Mouse (Mus musculus) neural tube, embryonic 12.5 days (tissue): ENCODE results near the gene Mfn2. TPM values are rescaled to one million over a fixed set of nuclear protein-coding genes. Genes with fewer than 3 reads are reported as not detected.

ENCODE experiments used
- ATAC-seq: fragments of 200-750 bp; cut with Nextera tagmentation; 2 replicates; pipeline ENCODE4 v1.8.0; 2017; ENCODE audit warnings: low read depth, mild to moderate bottlenecking, moderate TSS enrichment, moderate library complexity; ENCODE audit not compliant: low FRiP score
- H3K27ac ChIP-seq: fragments of 300-500 bp; sonication (generic); 2 replicates; pipeline ENCODE4 v1.5.1; 2016
- H3K27me3 ChIP-seq: fragments of 300-500 bp; sonication (generic); replicated peaks from 2 replicates; pipeline ENCODE4 v1.6.1; 2016; ENCODE audit warnings: mild to moderate bottlenecking
- H3K36me3 ChIP-seq: fragments of 300-500 bp; sonication (generic); 2 replicates; pipeline ENCODE4 v1.6.1; 2016; ENCODE audit warnings: mild to moderate bottlenecking
- H3K4me1 ChIP-seq: fragments of 300-500 bp; sonication (generic); 2 replicates; pipeline ENCODE4 v1.6.1; 2016
- H3K4me2 ChIP-seq: fragments of 300-500 bp; sonication (generic); replicated peaks from 2 replicates; pipeline ENCODE4 v1.6.1; 2016; ENCODE audit warnings: mild to moderate bottlenecking
- H3K4me3 ChIP-seq: fragments of 300-500 bp; sonication (generic); 2 replicates; pipeline ENCODE4 v1.5.1; 2016
- H3K9ac ChIP-seq: fragments of 300-500 bp; sonication (generic); 2 replicates; pipeline ENCODE4 v1.6.1; 2016; ENCODE audit warnings: mild to moderate bottlenecking
- H3K9me3 ChIP-seq: fragments of 300-500 bp; sonication (generic); 2 replicates; pipeline ENCODE4 v1.6.1; 2016; ENCODE audit warnings: mild to moderate bottlenecking
- WGBS: fragments of 180-500 bp; shearing (Covaris S2); methylation state at CpG from one replicate; pipeline ENCODE4 v1.1.7; 2016; 5-methylcytosine and 5-hydroxymethylcytosine counted together
- polyA plus RNA-seq: library from polyadenylated mRNA; unstranded; fragments of >200 nt; fragmentation: Nextera tagmentation; extraction: Ambion mirVana; gene quantifications from 2 replicates; pipeline ENCODE4 v1.2.1, GENCODE M21; 2016

The Mfn2 gene
- polyA plus RNA-seq, 1 experiment from 2014 or later, result 67.1 TPM

DNA sequence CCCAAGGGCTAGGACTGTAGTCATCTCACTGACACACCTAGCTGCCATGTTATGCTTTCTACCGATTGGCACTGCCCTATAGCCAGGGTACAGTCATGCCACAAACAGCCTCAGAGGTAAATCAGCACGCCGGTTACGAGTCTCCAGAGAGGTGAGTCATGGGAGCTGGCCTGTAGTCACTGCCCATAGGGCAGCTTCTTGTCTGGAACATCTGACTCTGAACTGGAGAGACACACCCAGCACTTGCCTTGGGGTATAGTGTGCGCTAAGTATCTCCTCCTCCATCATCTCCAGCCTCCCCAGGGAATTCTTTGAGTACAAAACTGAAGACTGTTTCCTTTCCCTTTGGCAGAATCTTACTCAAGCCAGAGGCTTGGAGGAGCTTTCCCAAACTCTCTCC lies 1.7 kb upstream of the Mfn2 start:
- H3K4me3 ChIP-seq, result no peak overlapping the region
- peaks cover 14% of the 10 kb centered on the region; the same call in 1 of the 2 replicates for H3K36me3 ChIP-seq
- no peak overlapping the region for H3K9ac ChIP-seq
- H3K9me3 ChIP-seq, result no peaks in the 10 kb centered on the region
- H3K4me1 ChIP-seq, result peaks cover 7% of the 10 kb centered on the region
- H3K27ac ChIP-seq, result no peak overlapping the region
- no peaks in the 10 kb centered on the region for H3K27me3 ChIP-seq
- no peak overlapping the region for H3K4me2 ChIP-seq
- no peak for ATAC-seq
- whole genome bisulfite sequencing, result 89% methylated on average over 5 of the region's 5 CpGs

DNA sequence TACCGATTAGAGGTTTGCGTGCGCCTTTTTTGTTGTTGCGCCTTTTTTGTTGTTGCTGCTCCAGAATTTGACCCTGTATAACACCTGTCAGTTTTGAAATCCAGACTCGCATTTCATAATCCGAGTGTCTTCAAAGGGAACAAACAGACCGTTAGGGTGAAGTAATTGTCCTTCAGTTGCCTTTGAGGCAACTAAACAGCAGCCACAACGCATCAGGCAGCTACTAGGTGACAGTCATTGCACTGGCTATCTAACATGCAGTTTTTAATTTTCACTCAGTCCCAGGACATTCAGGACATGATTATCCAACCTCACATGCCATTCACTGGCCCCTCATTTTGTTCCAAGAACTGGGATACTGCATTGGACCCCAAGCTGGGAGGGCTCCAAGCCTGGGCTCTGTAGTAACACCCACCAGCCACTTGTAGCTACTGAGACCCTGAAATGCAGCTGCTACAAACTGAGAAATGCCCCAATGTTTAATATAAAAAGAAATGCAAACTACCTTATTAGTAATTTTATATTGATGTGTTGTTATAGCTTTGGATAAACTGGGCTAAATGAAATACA lies 671 bp upstream of the Mfn2 start:
- H3K4me3 ChIP-seq, result peak overlapping the region; percentile 89
- no peak overlapping the region for H3K27ac ChIP-seq
- H3K27me3 ChIP-seq, result no peaks in the 10 kb centered on the region
- peak overlapping the region; percentile 72 for H3K4me2 ChIP-seq
- H3K9me3 ChIP-seq, result no peaks in the 10 kb centered on the region
- H3K4me1 ChIP-seq, result peaks cover 7% of the 10 kb centered on the region
- WGBS, result 3% methylated on average over 8 of the region's 8 CpGs
- H3K9ac ChIP-seq, result no peak overlapping the region
- peak; percentile 23 for ATAC-seq
- H3K36me3 ChIP-seq, result peaks cover 24% of the 10 kb centered on the region; the same call in 1 of the 2 replicates

DNA sequence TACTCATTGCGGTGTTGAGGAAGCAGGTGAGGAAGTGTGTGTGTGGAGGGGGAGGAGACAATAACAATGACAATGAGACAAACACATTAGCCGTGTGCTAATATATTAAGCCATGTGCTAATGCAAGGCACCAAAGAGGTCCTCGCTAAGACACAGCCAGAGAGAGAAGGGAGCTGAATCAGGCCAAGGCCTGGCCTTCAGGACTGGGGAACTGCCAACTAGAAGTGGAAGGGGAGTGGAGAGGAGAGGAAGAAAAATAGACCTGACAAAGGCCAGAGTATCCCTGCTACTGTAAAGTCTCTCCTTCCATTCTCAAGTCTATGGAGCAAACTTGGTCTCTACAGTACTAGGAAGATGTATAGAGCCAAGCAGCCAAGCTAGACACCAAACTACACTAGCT lies 903 bp downstream of the Mfn2 start:
- Histone ChIP-seq H3K4me1 (peaks cover 7% of the 10 kb centered on the region), H3K27me3 (no peaks in the 10 kb centered on the region), H3K36me3 (peaks cover 39% of the 10 kb centered on the region), H3K9me3 (no peaks in the 10 kb centered on the region), H3K9ac (peak overlapping the region; percentile 84; the same call in 1 of the 2 replicates), H3K27ac (no peak overlapping the region), H3K4me2 (peak overlapping the region; percentile 72), H3K4me3 (peak overlapping the region; percentile 89)
- ATAC-seq, result no peak
- 88% methylated on average over 3 of the region's 3 CpGs for WGBS

DNA sequence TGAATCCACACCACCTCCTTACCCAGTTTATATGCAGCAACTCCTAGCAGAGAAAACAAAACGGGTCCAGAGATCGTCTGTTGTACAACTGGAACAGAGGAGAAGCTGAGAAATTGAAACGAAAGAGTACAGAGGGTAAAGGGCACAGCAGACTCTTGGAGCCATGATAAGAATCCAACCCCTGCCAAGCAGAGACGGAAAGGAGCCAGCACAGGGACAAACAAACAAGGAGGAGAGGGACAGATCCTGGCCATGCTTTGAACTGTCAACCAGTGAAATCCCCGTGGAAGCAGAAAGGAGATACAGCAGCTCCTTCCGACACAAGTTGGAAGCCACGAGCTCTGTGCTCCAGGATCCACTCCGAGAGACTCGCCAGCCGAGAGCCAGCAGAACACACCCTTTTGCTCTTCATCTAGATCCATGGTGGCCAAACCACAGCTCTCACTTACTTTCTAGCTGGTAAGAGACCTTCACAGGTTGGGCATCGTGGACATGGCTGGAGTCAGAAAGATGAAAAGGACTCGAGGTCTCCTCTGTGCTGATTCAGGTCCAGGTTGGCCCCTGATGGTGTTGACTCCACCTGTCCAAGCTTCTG lies 1.5 kb downstream of the Mfn2 start:
- no peak overlapping the region for H3K9ac ChIP-seq
- no peaks in the 10 kb centered on the region for H3K9me3 ChIP-seq
- WGBS, result 92% methylated on average over 12 of the region's 12 CpGs
- no peak overlapping the region for H3K27ac ChIP-seq
- H3K27me3 ChIP-seq, result no peaks in the 10 kb centered on the region
- no peak overlapping the region for H3K4me3 ChIP-seq
- H3K36me3 ChIP-seq, result peaks cover 45% of the 10 kb centered on the region
- H3K4me2 ChIP-seq, result no peak overlapping the region; the same call in 1 of the 2 replicates
- peaks cover 7% of the 10 kb centered on the region for H3K4me1 ChIP-seq
- no peak for ATAC-seq

DNA sequence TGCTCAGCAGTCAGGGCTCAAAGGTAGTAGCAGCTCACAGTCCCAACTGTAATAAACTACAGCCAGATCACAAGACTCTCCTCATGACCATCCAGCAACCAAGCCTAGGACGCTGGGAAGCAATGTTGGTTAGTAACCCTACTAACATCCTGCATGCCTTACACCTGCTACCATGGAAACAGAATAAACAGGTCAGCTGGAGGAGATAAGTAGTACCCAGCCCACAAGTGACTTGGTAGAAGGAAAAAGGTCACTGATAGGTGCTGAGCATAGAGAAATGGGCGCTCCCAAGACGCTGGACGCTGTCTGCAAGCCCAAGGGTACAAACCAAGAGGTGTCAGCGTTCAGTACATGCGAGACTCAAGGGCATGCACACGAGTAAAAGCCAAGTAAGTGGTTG lies 4.1 kb downstream of the Mfn2 start:
- H3K4me3 ChIP-seq, result no peak overlapping the region
- H3K9ac ChIP-seq, result no peak overlapping the region
- peaks cover 7% of the 10 kb centered on the region for H3K4me1 ChIP-seq
- H3K9me3 ChIP-seq, result no peaks in the 10 kb centered on the region
- no peak for ATAC-seq
- H3K4me2 ChIP-seq, result no peak overlapping the region
- no peak overlapping the region for H3K27ac ChIP-seq
- H3K36me3 ChIP-seq, result peaks cover 71% of the 10 kb centered on the region
- H3K27me3 ChIP-seq, result no peaks in the 10 kb centered on the region
- 90% methylated on average over 7 of the region's 7 CpGs for WGBS

DNA sequence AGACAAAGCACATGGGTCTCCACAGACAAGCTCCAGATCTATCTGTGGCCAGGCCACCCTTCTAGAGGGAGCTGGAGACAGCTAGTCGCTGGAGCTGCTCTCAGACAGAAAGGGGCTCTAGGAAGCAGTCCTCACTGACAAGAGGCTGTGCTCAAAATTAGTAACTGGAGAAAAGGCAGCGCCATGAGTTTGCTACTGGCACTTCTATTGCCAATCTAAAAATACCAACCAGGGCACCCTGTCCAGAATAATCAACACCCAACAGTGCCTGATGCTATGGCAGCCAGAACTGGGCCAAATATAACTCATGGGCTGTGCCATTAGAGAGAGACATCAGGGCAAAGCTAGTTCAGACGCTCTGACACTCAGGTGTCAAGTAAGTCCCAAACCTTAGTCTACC lies 7.2 kb downstream of the Mfn2 start:
- H3K27me3 ChIP-seq, result no peaks in the 10 kb centered on the region
- H3K4me3 ChIP-seq, result no peak overlapping the region
- no peak overlapping the region for H3K4me2 ChIP-seq
- 87% methylated on average over 3 of the region's 3 CpGs for WGBS
- no peak for ATAC-seq
- H3K9ac ChIP-seq, result no peak overlapping the region
- no peak overlapping the region for H3K27ac ChIP-seq
- peaks cover 91% of the 10 kb centered on the region for H3K36me3 ChIP-seq
- no peaks in the 10 kb centered on the region for H3K9me3 ChIP-seq
- no peaks in the 10 kb centered on the region for H3K4me1 ChIP-seq

DNA sequence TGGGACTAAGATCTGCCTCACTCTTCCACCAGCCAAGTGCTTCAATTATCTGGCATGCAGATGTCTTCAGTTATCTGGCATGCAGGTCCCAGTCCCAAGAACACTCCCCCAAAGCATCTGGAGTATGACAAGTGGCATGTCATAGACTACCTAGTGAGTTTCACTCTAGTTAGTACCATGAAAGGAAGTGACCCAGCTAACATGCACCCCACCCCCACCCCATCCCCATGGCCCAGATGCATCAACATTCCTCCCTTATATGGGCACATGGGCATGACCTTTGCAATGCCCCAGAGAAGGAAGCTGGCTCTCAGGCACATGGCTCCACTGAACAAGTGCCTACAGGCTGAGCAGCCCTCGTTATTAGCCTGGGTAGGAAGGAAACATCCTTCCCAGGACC lies 8.1 kb downstream of the Mfn2 start:
- no peak overlapping the region for H3K4me2 ChIP-seq
- ATAC-seq, result no peak
- H3K9me3 ChIP-seq, result no peaks in the 10 kb centered on the region
- no peaks in the 10 kb centered on the region for H3K27me3 ChIP-seq
- H3K4me1 ChIP-seq, result no peaks in the 10 kb centered on the region
- H3K4me3 ChIP-seq, result no peak overlapping the region
- H3K27ac ChIP-seq, result no peak overlapping the region
- 51% methylated on average over 1 of the region's 1 CpGs for WGBS
- H3K36me3 ChIP-seq, result peaks cover 93% of the 10 kb centered on the region
- H3K9ac ChIP-seq, result no peak overlapping the region

DNA sequence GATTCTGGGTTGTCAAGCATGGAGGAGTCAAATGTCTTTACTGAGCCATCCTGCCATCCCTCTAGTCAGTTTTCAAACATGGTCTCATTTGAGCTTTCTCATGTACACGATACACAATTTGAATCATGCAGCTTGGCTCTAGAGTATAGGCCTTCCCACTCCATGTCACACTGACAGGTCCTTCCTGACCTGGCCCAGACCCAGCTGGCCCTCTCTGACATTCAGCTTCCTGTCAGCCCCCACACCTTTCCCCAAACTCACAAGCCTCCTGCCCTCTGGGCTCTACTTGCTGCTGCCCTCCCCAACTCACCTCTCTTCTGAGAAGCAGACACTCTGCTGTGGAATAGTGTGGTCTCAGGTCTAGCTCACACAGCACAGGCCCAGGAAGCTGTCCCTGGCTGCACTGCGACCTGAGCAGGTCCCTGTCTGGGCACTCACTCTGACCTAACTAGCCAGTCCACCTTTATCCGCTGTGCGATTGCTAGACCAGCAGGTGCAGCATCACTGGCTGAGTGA lies 8.6 kb downstream of the Mfn2 start:
- no peak overlapping the region for H3K4me2 ChIP-seq
- H3K4me1 ChIP-seq, result no peaks in the 10 kb centered on the region
- H3K9ac ChIP-seq, result no peak overlapping the region
- ATAC-seq, result no peak
- H3K27ac ChIP-seq, result no peak overlapping the region
- no peak overlapping the region for H3K4me3 ChIP-seq
- WGBS, result 88% methylated on average over 4 of the region's 4 CpGs
- no peaks in the 10 kb centered on the region for H3K27me3 ChIP-seq
- H3K36me3 ChIP-seq, result peaks cover 94% of the 10 kb centered on the region
- H3K9me3 ChIP-seq, result no peaks in the 10 kb centered on the region

DNA sequence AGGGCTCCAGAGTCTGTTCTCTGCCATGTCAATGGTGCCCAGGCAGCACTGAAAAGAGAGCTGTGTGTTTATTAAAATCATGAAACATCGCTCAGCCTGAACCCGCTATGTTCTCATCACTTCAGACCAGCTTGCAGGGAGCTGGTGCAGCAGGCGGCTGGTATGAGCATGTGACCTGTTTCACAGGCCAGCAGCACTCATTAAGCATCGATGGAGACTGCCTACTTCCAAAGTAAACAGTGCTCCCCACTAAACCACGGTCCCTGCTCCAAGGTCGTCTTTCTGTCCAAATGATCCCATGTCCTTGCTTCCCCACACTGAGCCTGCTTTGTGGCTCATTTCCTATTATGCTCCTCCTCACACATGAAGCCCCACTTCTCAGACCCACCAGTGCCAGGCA lies 14.2 kb downstream of the Mfn2 start:
- 92% methylated on average over 6 of the region's 6 CpGs for WGBS
- peaks cover 89% of the 10 kb centered on the region for H3K36me3 ChIP-seq

DNA sequence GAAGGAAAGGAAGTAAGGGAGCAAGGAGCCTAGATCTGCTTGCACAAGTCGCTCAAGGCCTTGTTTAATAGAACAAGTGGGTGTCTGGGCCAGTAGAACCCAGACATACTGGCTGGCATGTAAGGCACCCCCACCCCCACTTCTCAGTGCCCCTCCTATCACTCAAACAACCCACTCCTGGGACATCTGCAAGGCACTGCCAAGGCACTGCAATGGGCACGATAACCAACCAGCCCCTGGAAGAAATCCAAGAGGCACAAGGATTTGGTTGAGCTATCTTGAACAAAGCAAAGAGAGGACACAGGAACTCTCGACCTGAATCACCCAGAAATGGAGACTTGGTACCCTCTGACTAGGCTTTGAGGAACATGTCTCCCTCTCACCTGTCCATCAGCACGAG lies 16.3 kb downstream of the Mfn2 start:
- no peak for ATAC-seq
- H3K27me3 ChIP-seq, result no peaks in the 10 kb centered on the region
- no peak overlapping the region for H3K4me3 ChIP-seq
- H3K9ac ChIP-seq, result no peak overlapping the region
- H3K36me3 ChIP-seq, result peaks cover 90% of the 10 kb centered on the region
- no peak overlapping the region for H3K4me2 ChIP-seq
- H3K4me1 ChIP-seq, result no peaks in the 10 kb centered on the region
- no peaks in the 10 kb centered on the region for H3K9me3 ChIP-seq
- no peak overlapping the region for H3K27ac ChIP-seq
- 87% methylated on average over 4 of the region's 4 CpGs for WGBS

More for the DNA sequence above, 14.2 kb downstream of the Mfn2 start:
- no peak overlapping the region for H3K9ac ChIP-seq
- no peaks in the 10 kb centered on the region for H3K27me3 ChIP-seq
- no peaks in the 10 kb centered on the region for H3K9me3 ChIP-seq
- H3K27ac ChIP-seq, result no peak overlapping the region
- H3K4me1 ChIP-seq, result no peaks in the 10 kb centered on the region
- no peak for ATAC-seq
- H3K4me3 ChIP-seq, result no peak overlapping the region
- H3K4me2 ChIP-seq, result no peak overlapping the region

DNA sequence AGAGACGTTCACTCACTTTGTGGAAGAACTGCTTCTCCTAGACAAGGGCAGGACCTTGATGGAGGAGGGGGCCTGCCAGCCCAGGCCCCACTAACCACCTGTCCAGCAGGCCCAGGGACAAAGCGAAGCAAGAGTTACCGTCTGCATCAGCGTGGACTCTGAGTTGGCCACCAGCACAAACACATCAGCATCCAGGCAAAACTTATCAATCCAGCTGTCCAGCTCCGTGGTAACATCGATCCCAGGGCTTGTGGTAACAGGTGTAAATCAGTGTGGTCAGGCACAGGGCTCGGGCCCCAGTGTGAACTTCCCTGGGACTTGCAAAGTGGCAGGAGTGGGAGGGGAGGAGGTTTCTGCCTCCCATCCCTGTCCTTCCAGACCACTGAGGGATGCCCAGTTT lies 17.2 kb downstream of the Mfn2 start:
- H3K27me3 ChIP-seq, result no peaks in the 10 kb centered on the region
- H3K4me1 ChIP-seq, result no peaks in the 10 kb centered on the region
- 94% methylated on average over 7 of the region's 7 CpGs for whole genome bisulfite sequencing
- peaks cover 90% of the 10 kb centered on the region for H3K36me3 ChIP-seq
- H3K9ac ChIP-seq, result no peak overlapping the region
- no peak for ATAC-seq
- no peaks in the 10 kb centered on the region for H3K9me3 ChIP-seq
- H3K27ac ChIP-seq, result no peak overlapping the region
- H3K4me3 ChIP-seq, result no peak overlapping the region
- H3K4me2 ChIP-seq, result no peak overlapping the region

DNA sequence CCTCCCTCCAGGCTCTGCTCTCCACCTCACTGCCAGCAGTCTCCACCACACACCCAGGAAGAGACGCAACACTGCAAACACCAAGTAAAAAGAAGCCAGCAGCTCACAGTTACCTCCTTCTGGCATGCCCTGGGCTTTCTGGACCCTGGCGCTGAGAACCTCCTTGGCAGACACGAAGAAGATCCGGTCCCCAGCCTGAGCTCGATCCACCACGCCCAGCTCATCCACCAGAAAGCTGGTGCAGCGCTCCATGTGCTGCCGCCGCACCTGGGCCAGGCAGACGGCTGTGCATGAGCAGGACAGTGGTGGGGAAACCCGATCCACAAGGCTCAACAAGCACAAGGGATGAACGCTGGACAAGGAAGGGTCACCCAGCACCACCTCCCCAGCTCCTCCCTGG lies 18.3 kb downstream of the Mfn2 start:
- H3K36me3 ChIP-seq, result peaks cover 93% of the 10 kb centered on the region
- no peak overlapping the region for H3K4me3 ChIP-seq
- no peaks in the 10 kb centered on the region for H3K4me1 ChIP-seq
- no peak overlapping the region for H3K4me2 ChIP-seq
- H3K27ac ChIP-seq, result no peak overlapping the region
- H3K9me3 ChIP-seq, result no peaks in the 10 kb centered on the region
- no peak for ATAC-seq
- H3K27me3 ChIP-seq, result no peaks in the 10 kb centered on the region
- no peak overlapping the region for H3K9ac ChIP-seq
- 95% methylated on average over 12 of the region's 12 CpGs for WGBS

DNA sequence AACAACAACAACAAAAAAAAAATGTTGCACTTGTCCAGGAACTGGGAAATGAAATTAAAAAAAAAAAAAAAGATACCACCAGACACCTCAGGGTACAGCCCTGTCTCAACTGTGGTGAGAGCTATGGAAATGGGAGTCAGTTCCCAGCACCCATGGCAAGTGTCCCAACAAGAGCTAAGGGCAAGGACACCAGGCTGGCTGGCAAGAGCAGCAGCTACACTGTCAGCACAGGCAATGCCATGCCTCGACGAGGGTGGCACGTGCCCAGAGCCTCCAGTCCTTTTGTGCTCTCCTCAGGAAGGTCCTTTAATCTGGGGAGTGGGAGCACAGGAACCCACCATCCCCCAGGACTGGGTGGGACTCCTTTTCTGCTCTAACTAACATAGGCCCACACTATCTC lies 20.4 kb downstream of the Mfn2 start:
- Histone ChIP-seq H3K4me3 (no peak overlapping the region), H3K9me3 (no peaks in the 10 kb centered on the region), H3K27ac (no peak overlapping the region), H3K9ac (no peak overlapping the region), H3K36me3 (peaks cover 96% of the 10 kb centered on the region), H3K27me3 (no peaks in the 10 kb centered on the region), H3K4me1 (no peaks in the 10 kb centered on the region), H3K4me2 (no peak overlapping the region)
- WGBS, result 96% methylated on average over 3 of the region's 3 CpGs
- no peak for ATAC-seq
